8 mouse cellular contexts compared by ENCODE assay signal in genomic region chr17:56291171-56291511, GRCm38 (mm10). TPM values are rescaled to one million over a fixed set of nuclear protein-coding genes. Genes with fewer than 3 reads are reported as not detected.
A peak's percentile ranks its signal among the peaks of the same experiment; 100 is the strongest.
DNase-seq lines count a peak whose midpoint lies in the region; ATAC-seq lines count a peak whose summit lies in the region.

No protein-coding gene starts in this region.

- H3K4me2 ChIP-seq in limb, embryonic 13.5 days (replicated peaks), result peak overlapping the region; percentile 84
- peak overlapping the region; percentile 33 for H3K4me2 ChIP-seq in midbrain, embryonic 14.5 days (ENCODE audit: low read length)

- no peaks in the 10 kb centered on the region for H3K9me3 ChIP-seq in limb, embryonic 13.5 days
- H3K9me3 ChIP-seq in midbrain, embryonic 14.5 days (ENCODE audit: control insufficient read depth, low read length), result no peaks in the 10 kb centered on the region

- H3K4me3 ChIP-seq in limb, embryonic 13.5 days, result peak overlapping the region; percentile 63
- H3K4me3 ChIP-seq in midbrain, embryonic 14.5 days (replicated peaks; ENCODE audit: low read depth, low read length), result no peak overlapping the region

- peak overlapping the region; percentile 60 for H3K9ac ChIP-seq in limb, embryonic 13.5 days
- no peak overlapping the region; the same call in 1 of the 2 replicates for H3K9ac ChIP-seq in midbrain, embryonic 14.5 days (replicated peaks; ENCODE audit: low read length)

- WGBS in limb, embryonic 13.5 days, result 2% methylated on average over 16 of the region's 16 CpGs
- under 1% methylated on average over 16 of the region's 16 CpGs for WGBS in midbrain, embryonic 14.5 days

- no peaks in the 10 kb centered on the region for H3K27me3 ChIP-seq in limb, embryonic 13.5 days
- H3K27me3 ChIP-seq in midbrain, embryonic 14.5 days (ENCODE audit: control insufficient read depth, insufficient read depth, low read length), result no peaks in the 10 kb centered on the region

- peaks cover 41% of the 10 kb centered on the region for H3K4me1 ChIP-seq in limb, embryonic 13.5 days
- H3K4me1 ChIP-seq in midbrain, embryonic 14.5 days (ENCODE audit: control insufficient read depth, insufficient read depth, low read length), result peaks cover 22% of the 10 kb centered on the region

- H3K36me3 ChIP-seq in limb, embryonic 13.5 days, result peaks cover 11% of the 10 kb centered on the region
- H3K36me3 ChIP-seq in midbrain, embryonic 14.5 days (ENCODE audit: control insufficient read depth, insufficient read depth, low read length), result no peaks in the 10 kb centered on the region

- H3K27ac ChIP-seq in limb, embryonic 13.5 days, result peak overlapping the region; percentile 96
- peak overlapping the region; percentile 23; the same call in 1 of the 2 replicates for H3K27ac ChIP-seq in midbrain, embryonic 14.5 days (replicated peaks; ENCODE audit: low read depth, low read length)

- peak; percentile 99 for DNase-seq in 3T3-L1 (ENCODE audit: low read depth, low spot score)
- peak; percentile 94 for DNase-seq in adrenal gland, postnatal 10 days
- peak; percentile 93 for DNase-seq in embryo, embryonic 9.5 days (ENCODE audit: extremely low spot score)
- peak; percentile 93 to 96 for DNase-seq in heart, adult 18-20 months
- peak; percentile 92 for DNase-seq in kidney, adult 11 months
- DNase-seq in midbrain, embryonic 14.5 days, result peak; percentile 83
- peak; percentile 78 to 85 for DNase-seq in spleen, adult 18-20 months

- peak; percentile 82 for ATAC-seq in limb, embryonic 13.5 days (ENCODE audit: low FRiP score, low read depth)
- ATAC-seq in midbrain, embryonic 14.5 days (ENCODE audit: low FRiP score, low TSS enrichment), result peak; percentile 74

RNA-seq across cellular contexts. Expression of gene Plin3, which starts 1.5 kb away (rescaled TPM):
- total RNA-seq in adrenal gland, postnatal 10 days (2021), result 10 to 100 TPM; 96.0 to 97.9 TPM
- total RNA-seq in heart, adult 18-20 months (2021), result 100 to 1,000 TPM; 178 to 190 TPM
- polyA plus RNA-seq in limb, embryonic 13.5 days (2015; fragmentation: Nextera tagmentation; extraction: Ambion mirVana), result 78.1 and 80.4 TPM in 2 replicates
- 6.4 and 11.6 TPM in 2 replicates for polyA plus RNA-seq in midbrain, embryonic 14.5 days (2014; fragmentation: Nextera tagmentation; extraction: Ambion mirVana)

RNA-seq across cellular contexts. Expression of gene Arrdc5, which starts 8.9 kb away (rescaled TPM):
- total RNA-seq in adrenal gland, postnatal 10 days (2021), result not detected
- total RNA-seq in heart, adult 18-20 months (2021), result not detected
- polyA plus RNA-seq in limb, embryonic 13.5 days (2015; fragmentation: Nextera tagmentation; extraction: Ambion mirVana), result not detected in 2 replicates
- polyA plus RNA-seq in midbrain, embryonic 14.5 days (2014; fragmentation: Nextera tagmentation; extraction: Ambion mirVana), result not detected in 2 replicates

RNA-seq across cellular contexts. Expression of gene Uhrf1, which starts 12.0 kb away (rescaled TPM):
- 10 to 100 TPM; 28.5 to 34.8 TPM for total RNA-seq in adrenal gland, postnatal 10 days (2021)
- 1 to 10 TPM; 1.4 to 2.5 TPM for total RNA-seq in heart, adult 18-20 months (2021)
- polyA plus RNA-seq in limb, embryonic 13.5 days (2015; fragmentation: Nextera tagmentation; extraction: Ambion mirVana), result 136 and 146 TPM in 2 replicates
- 11.3 and 21.5 TPM in 2 replicates for polyA plus RNA-seq in midbrain, embryonic 14.5 days (2014; fragmentation: Nextera tagmentation; extraction: Ambion mirVana)

RNA-seq across cellular contexts. Expression of gene Ticam1, which starts 14.6 kb away (rescaled TPM):
- total RNA-seq in adrenal gland, postnatal 10 days (2021), result 10 to 100 TPM; 16.6 to 18.1 TPM
- total RNA-seq in heart, adult 18-20 months (2021), result 1 to 10 TPM; 9.1 to 9.2 TPM
- 4.4 and 4.6 TPM in 2 replicates for polyA plus RNA-seq in limb, embryonic 13.5 days (2015; fragmentation: Nextera tagmentation; extraction: Ambion mirVana)
- polyA plus RNA-seq in midbrain, embryonic 14.5 days (2014; fragmentation: Nextera tagmentation; extraction: Ambion mirVana), result 0.78 and 1.6 TPM in 2 replicates

RNA-seq across cellular contexts. Expression of gene Fem1a, which starts 34.5 kb away (rescaled TPM):
- total RNA-seq in adrenal gland, postnatal 10 days (2021), result 10 to 100 TPM; 27.8 to 38.0 TPM
- 100 to 1,000 TPM; 115 to 117 TPM for total RNA-seq in heart, adult 18-20 months (2021)
- 12.3 and 13.7 TPM in 2 replicates for polyA plus RNA-seq in limb, embryonic 13.5 days (2015; fragmentation: Nextera tagmentation; extraction: Ambion mirVana)
- polyA plus RNA-seq in midbrain, embryonic 14.5 days (2014; fragmentation: Nextera tagmentation; extraction: Ambion mirVana), result 16.9 and 21.4 TPM in 2 replicates

Comparison
In these comparisons a context has a peak if more than half of its experiments do, and no peak if none do; other contexts are left out.
1. RNA of gene Uhrf1, which starts 12.0 kb away (total RNA-seq): 28.5 to 34.8 TPM in adrenal gland, postnatal 10 days; 1.4 to 2.5 TPM in heart, adult 18-20 months; every median in the first group is over 4 times any median in the second.
2. Peak in every context shown above with its lines, with median percentiles within 50 percentile points of each other: DNase-seq.